Mouse (Mus musculus): ENCODE data around the gene Exosc10. TPM values are rescaled to one million over a fixed set of nuclear protein-coding genes. Genes with fewer than 3 reads are reported as not detected.

Gene Exosc10
- total RNA-seq, 2 experiments from 2014 or later = 42.7 to 44.8 TPM

GRCm38 (mm10) chr4:148570138-148570537, 11.9 kb downstream of the Exosc10 start:
- no peak for DNase-seq (ENCODE audit: low spot score in 2 of 2)

DNA sequence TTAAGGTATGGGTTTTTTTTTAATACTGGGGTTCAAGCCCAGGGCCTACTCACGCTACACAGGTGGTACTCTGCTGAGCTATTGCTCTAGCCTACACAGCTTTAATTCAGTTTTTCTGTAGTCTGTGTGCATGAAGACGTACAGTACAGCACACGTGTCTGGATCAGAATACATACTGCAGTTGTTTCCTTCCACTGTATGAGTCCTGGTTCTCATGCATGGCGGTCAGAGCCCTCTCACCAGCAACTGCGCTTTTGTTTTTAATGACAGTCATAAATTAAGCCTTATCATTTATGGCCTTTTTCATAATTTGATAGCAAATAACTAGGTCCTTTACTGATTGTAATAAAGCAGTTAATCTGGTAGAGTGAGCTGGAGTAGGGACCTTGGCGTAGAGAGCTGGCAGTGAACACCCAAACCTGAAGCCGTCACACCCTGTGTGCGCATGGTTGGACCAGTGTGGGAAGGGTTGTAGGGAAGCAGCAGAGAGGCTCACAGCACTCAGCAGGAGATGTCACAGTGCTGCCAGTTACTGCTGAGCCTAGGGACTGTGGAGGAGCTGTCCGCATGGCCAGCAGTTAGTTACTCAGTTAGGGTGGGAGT, 12.6 kb downstream of the Exosc10 start:
- no peak for DNase-seq (ENCODE audit: low spot score in 2 of 2)

DNA sequence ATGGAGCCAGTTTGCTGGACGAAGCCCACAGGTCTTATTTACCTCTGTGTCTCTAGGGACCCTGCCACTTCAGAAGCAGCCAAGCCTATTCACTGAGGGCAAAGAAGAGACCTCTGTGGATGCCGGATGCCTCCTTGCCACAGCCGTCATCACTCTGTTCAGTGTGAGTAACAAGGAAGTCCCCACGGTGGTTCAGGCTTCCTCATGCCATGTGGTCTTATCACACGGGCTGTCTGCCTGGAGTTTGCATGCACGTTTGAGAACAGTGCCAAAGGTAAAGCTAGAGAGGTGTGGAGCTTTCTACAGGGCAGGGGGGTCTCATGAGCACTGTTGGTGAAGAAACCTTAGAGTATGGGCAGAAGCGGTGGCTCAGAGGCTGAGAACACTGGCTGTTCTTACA, 15.0 kb downstream of the Exosc10 start:
- DNase-seq (ENCODE audit: low spot score in 2 of 2) = no peak

- no peak for DNase-seq (ENCODE audit: low spot score in 2 of 2)
Observed at GRCm38 (mm10) chr4:148580765-148581164, 22.5 kb downstream of the Exosc10 start.

DNA sequence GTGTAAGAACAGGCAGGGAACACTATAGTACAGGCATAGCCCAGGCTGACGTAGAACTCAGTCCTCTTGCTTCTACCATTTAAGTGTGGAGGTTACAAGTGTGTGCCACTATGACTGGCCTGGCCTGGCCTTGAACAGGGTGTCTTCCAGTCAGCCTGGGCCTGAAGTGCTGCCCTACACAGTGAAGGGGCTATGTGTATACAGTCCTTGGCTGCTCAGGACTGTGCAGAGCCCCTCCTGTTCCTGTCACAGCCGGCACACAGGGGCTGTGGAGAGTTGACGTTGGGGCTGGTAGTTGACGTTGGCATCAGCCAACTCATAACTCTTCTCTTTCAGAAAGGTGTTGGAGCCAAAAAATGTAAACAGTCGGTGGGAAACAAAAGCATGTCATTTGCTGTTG, 23.2 kb downstream of the Exosc10 start:
- DNase-seq (ENCODE audit: low spot score in 2 of 2) = no peak

DNA sequence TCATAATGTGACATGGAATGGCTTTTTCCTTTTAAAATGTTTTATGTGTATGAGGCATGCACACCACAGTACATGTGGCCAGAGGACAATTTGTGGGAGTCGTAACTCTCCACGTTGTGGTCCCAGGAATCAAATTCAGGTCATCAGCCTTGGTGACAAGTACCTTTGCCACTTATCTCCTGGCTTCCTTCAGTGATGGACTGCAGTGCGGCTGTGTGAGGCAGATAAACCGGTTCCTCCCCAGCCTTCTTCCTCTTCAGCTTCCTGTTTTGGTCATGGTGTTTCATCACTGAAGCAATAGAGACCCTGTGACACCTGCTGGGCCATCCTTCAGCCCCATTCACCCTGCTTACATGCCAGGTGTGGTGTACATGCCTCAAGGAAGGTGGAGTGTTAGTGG, 25.0 kb downstream of the Exosc10 start:
- no peak for DNase-seq (ENCODE audit: low spot score in 2 of 2)

GRCm38 (mm10) chr4:148586648-148587047, 28.4 kb downstream of the Exosc10 start:
- no peak for DNase-seq (ENCODE audit: low spot score in 2 of 2)

DNA sequence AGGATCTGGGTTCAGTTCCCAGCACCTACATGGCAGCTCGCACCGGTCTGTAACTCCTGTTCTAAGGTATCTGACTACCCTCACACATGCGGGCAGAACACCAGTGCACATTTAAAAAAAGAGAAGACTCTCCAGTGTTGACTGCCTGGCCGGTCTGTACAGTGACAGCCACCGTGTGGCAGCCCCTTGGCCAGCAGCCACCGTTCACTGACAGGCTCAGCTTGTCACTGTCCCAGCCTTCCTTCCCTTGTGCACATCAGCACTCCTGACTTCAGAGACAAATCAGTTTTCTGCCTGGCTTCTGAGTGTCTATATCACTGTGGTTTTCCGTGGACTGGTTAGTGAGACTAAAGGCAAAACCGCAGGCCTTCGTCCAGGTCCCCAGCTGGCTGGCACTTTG, 30.6 kb downstream of the Exosc10 start:
- DNase-seq (ENCODE audit: low spot score in 2 of 2) = no peak

GRCm38 (mm10) chr4:148589565-148589964, 31.3 kb downstream of the Exosc10 start:
- no peak for DNase-seq (ENCODE audit: low spot score in 2 of 2)

- no peak for DNase-seq (ENCODE audit: low spot score in 2 of 2)
Observed at GRCm38 (mm10) chr4:148590421-148591170, 32.4 kb downstream of the Exosc10 start.

GRCm38 (mm10) chr4:148591171-148591630, 33.0 kb downstream of the Exosc10 start, which contains the start of gene Srm:
TSS of gene Srm (plus strand) at chr4:148591503.
- DNase-seq (ENCODE audit: low spot score in 2 of 2) = peak; percentile 92 to 95

- DNase-seq (ENCODE audit: low spot score in 2 of 2) = peak in 1 of 2 experiments; percentile 34
Observed at GRCm38 (mm10) chr4:148591637-148592380, 33.6 kb downstream of the Exosc10 start.

- DNase-seq (ENCODE audit: low spot score in 2 of 2) = no peak
Observed at GRCm38 (mm10) chr4:148593996-148594395, 35.8 kb downstream of the Exosc10 start.

- no peak for DNase-seq (ENCODE audit: low spot score in 2 of 2)
Observed at GRCm38 (mm10) chr4:148595916-148596315, 37.7 kb downstream of the Exosc10 start.

DNA sequence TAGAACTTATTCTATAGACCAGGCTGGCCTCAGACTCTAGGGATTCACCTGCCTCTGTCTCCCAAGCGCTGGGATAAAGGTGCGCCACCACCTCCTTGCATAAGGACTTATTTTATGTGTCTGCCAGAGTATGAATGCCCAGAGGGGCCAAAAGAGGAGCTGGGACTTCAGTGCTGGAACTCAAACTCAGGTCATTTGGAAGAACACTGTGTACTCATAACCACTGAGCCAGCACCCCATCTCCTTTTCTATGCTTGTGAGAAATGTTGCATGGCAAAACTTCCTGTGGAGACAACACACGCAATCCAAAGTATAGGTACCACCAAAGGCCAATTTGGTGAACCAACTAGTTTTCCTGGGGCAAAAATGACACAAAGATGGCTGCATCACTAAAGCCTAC, 38.5 kb downstream of the Exosc10 start:
- no peak for DNase-seq (ENCODE audit: low spot score in 2 of 2)

- DNase-seq (ENCODE audit: low spot score in 2 of 2) = no peak
Observed at GRCm38 (mm10) chr4:148598826-148599225, 40.6 kb downstream of the Exosc10 start.

GRCm38 (mm10) chr4:148600316-148600715, 42.1 kb downstream of the Exosc10 start:
- DNase-seq (ENCODE audit: low spot score in 2 of 2) = no peak

DNA sequence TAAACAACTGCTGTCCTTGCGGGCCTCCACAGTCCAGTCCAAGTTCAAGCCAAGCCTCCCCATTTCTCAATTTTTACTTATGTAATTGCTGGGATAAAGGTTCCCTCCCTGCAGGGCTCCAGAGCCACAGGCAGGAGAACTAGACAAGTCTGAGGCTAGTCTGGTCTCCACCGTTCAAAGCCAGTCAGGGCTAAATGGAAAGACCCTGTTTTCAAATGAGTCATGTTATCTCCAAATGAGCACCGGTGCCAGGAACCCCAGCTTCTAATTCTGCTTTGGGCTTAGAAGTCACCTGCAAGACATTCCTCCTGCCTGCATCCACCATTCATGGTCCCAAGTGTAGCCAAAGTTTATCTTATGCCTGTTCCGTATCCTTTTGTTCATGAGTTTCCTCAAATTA, 43.6 kb downstream of the Exosc10 start:
- no peak for DNase-seq (ENCODE audit: low spot score in 2 of 2)

DNA sequence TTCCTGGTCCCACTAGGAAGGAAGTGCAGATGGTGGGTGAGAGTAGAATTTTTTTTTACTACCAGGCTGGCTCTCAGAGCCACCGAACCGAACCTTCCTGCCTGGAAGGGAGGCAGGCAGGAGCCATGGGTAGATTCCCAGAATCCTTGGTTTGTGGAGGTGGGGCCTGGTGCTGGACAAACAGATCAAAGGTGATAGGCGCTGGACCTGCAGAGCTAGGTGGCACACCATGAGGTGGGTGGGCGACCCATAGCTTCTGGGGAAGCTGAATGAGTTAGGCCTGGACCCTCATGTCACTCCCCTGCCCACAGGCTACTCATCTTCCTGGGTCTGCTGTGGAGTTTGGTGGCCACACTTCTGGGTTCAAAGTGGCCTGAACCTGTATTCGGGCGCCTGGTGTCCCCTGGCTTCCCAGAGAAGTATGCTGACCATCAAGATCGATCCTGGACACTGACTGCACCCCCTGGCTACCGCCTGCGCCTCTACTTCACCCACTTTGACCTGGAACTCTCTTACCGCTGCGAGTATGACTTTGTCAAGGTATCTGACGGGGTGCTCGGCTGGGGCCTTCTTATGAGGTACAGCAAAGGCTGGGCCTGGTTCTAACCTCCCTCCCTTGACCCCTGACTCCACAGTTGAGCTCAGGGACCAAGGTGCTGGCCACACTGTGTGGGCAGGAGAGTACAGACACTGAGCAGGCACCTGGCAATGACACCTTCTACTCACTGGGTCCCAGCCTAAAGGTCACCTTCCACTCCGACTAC, 44.3 kb downstream of the Exosc10 start, which contains the start of gene Masp2:
Gene Masp2 (plus strand): TSS at position 198 of the 764 bp plus-strand sequence.
- no peak for DNase-seq (ENCODE audit: low spot score in 2 of 2)

DNA sequence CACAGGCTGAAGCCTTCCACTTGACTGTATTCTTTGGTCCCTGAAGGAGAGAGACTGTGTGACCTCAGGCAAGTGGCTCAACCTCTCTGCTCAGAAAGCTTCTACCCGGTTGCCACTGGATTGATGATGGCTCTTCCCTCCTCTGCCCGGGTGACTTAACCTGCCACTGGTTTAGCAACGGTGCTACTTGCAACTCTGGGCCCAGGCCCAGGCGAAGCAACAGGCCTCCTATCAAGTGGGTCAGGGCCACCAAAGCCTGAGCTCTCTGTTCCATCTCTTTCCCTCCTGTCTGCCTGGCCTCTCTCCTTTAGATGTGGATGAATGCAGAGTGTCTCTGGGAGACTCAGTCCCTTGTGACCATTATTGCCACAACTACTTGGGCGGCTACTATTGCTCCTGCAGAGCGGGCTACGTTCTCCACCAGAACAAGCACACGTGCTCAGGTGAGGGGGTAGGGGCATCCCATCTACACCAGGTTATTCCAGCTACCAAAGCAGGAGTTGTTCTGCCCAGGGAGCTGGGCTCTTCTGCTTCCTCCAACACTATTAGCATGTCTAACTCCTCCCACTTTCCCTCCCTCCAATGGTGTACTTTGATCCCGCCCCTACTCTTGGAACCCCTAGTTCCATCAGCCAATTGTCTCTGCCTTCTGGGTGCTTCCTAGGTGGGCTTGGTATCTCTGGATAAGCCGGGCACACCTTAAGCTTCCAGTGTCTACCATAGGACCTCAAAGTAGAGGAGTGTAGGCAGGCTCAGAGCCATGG, 45.3 kb downstream of the Exosc10 start:
- no peak for DNase-seq (ENCODE audit: low spot score in 2 of 2)
